In genomic region chr10:36834224-36834623, GRCm38 (mm10) we compare ENCODE assay signal across 8 mouse cellular contexts.
A peak's percentile ranks its signal among the peaks of the same experiment; 100 is the strongest.
DNase-seq lines count a peak whose midpoint lies in the region; ATAC-seq and TF ChIP-seq lines count a peak whose summit lies in the region.

No protein-coding gene starts in this region.

- no peak overlapping the region for H3K4me3 ChIP-seq in gastrocnemius, adult 2 months

- no peak for ATAC-seq in inflammation-experienced regulatory T-cells, adult 6 months

- intact Hi-C loops in gastrocnemius, adult 2 months (cut with DNase I): loop anchor here (5.0 kb wide), 1 partner anchor 63 kb away; no protein-coding TSS in a partner anchor

- no peak overlapping the region for H3K27ac ChIP-seq in gastrocnemius, adult 2 months

- peak; percentile 74 for TF ChIP-seq CTCF in gastrocnemius, adult 2 months (IDR thresholded peaks at IDR 0.05)

- DNase-seq in gastrocnemius, adult 2 months: peak; percentile 28
- DNase-seq in gastrocnemius, adult 8-10 months (ENCODE audit: low spot score in 2 of 2): no peak
- DNase-seq in ovary, postnatal 14 days (ENCODE audit: low spot score): peak; percentile 12
- DNase-seq in ovary, adult 18-20 months (ENCODE audit: low spot score): no peak
- peak; percentile 2 for DNase-seq in cerebellum, adult 8-10 months
- peak; percentile 13 to 65 for DNase-seq in layer of hippocampus, postnatal 25 days (ENCODE audit: extremely low spot score in 1 of 2, low spot score in 1 of 2)
- DNase-seq in right cerebral cortex, postnatal 25 days: peak; percentile 12

Comparison
In these comparisons a context has a peak if more than half of its experiments do, and no peak if none do; other contexts are left out.
1. DNase-seq: peak in gastrocnemius, adult 2 months (single experiment), ovary, postnatal 14 days (single experiment), cerebellum, adult 8-10 months (single experiment), layer of hippocampus, postnatal 25 days (2 of 2) and right cerebral cortex, postnatal 25 days (single experiment); none in gastrocnemius, adult 8-10 months (0 of 2) and ovary, adult 18-20 months (single experiment).